Mouse (Mus musculus) E14TG2a.4 (cell line): ENCODE data around the gene Rere.

Experiments
- CTCF ChIP-seq: conservative IDR thresholded peaks from 2 replicates; pipeline ENCODE4 v1.5.1; 2014; ENCODE audit warnings: low read length
- NANOG ChIP-seq: IDR thresholded peaks from 2 replicates; pipeline ENCODE4 v1.6.1; 2014; ENCODE audit warnings: borderline replicate concordance, low read length, mixed read lengths

- TF ChIP-seq CTCF (no peak), NANOG (no peak)
These were observed 23.1 kb upstream of the Rere start for GRCm38 (mm10) chr4:150258388-150258787.
